Mouse (Mus musculus) regulatory T cell (primary cell): ENCODE measurements around the gene Ing3.

Experiments used
- in situ Hi-C: fragments of 300-600 bp; cut with MboI, MseI; formaldehyde crosslinking; loops from one replicate; pipeline ENCODE4 v1.15.1; 2025; ENCODE audit warnings: high pct_unique_total_duplicates

Ing3 gene

GRCm38 (mm10) chr6:22021315-22021714, 71.9 kb downstream of the Ing3 start:
- in situ Hi-C loops, result no loop called here

- in situ Hi-C loops, result no loop called here
These were observed 74.8 kb downstream of the Ing3 start for GRCm38 (mm10) chr6:22024168-22024567.
